Mouse (Mus musculus) cerebellum, adult 8-10 months (tissue): ENCODE results near the gene Fcer1g.

Experiments
- DNase-seq: peaks from one replicate; pipeline ENCODE4 v3.0.0; 2022

Fcer1g gene

DNA sequence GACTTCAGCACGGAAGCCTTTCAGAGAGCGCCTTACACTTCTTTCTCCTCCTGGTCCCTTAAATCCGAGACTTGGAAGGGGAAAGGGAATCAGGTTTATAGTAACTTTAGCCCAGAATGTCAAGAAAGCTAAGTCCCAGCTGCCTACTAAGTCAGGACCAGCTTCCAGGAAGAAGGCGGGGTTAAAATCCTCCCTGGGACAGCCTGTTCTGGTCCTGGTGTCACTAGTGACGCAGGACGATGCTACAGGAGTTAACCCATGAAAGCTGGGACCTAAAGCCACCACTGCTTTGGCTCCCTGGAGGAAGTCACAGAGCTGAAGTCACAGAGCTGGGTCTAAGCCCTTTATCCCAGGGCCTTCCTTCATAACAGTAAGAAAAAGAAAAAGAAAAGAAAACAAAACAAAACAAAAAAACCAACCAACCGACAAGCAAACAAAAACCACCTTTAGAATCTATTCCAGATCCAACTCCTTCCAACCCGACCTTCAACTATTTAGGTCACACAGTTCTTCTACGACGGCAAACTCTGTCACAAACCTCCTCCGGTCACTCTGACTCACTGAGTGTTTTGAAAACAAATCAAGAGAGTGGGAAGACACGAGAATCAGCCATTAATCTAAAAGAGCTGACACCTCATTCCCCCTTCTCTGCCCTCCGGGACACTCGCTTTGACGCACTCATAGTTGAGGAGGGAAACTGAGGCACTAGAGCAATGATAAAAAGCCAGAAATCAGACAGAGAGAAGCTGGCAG lies 6.0 kb upstream of the Fcer1g start:
- no peak for DNase-seq

DNA sequence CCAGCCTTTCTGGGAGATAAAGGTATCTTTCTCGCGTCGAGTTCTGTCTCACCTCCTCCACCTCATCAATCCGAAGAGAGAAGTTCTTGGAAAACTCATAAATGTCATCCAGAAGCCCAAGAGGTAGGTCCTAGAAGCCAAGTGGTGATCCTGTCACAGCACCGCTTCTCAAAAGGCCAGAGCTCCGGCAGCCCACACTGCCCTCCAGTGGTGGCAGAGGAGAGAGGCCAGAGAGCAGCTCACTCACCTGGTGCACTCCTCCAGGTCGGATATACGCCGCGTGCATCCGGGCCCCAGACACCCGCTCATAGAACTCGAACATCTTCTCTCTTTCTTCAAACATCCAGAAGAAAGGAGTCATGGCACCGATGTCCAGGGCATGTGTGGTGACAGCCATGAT lies 4.3 kb upstream of the Fcer1g start:
- no peak for DNase-seq

DNA sequence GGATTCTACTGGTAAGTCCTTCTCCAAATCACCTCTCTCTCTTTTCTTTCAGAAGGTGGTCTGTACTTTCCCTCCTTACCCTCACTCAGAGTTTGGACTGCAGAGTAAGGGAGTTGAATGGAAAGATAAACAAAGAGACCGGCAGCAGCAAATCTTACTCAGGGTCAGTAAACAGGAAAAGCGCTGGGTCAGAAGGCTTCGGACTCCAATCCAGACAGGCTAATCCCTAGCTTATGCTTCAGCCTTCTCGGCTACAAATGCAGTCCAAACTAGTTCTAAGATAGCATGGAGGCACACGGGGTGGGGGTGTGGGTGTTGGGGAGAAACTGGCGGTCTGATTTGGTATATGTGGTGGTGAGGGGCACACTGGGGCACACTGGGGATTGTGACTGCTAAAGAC lies 3.3 kb upstream of the Fcer1g start:
- DNase-seq: no peak

DNA sequence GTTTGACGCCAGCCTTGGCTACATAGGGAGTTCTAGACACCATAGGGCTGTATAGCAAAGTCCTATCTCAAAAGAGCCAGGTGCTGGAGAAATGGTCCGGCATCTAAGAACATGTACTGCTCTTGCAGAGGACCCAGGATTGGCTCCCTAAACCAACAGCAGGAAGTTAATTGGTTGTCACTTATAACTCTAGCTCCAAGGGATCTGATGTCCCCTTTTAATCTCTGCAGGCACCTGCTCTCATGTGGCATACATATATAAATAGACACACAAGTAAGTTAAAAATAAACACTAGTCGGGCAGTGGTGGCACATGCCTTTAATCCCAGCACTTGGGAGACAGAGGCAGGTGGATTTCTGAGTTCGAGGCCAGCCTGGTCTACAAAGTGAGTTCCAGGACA lies 1.6 kb upstream of the Fcer1g start:
- no peak for DNase-seq

DNA sequence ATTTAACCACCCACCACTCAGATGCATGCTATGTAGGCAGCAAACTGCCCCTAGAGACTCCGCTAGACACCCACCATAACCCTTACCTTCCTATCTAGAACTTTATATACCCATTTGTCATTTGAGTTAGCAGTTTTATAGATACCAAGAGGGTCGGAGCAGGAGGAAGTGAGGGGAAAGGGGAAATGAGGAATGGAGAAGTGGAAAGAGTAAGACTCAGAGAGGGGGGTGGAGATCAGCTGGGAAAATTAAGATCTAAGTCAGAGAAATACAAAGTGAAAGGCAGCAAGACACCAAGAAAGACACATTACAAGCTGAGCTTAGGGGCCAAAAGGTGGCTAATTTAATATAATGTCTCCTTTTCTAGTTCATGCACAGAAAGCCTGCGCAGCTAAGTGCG lies 373 bp upstream of the Fcer1g start:
- no peak for DNase-seq

DNA sequence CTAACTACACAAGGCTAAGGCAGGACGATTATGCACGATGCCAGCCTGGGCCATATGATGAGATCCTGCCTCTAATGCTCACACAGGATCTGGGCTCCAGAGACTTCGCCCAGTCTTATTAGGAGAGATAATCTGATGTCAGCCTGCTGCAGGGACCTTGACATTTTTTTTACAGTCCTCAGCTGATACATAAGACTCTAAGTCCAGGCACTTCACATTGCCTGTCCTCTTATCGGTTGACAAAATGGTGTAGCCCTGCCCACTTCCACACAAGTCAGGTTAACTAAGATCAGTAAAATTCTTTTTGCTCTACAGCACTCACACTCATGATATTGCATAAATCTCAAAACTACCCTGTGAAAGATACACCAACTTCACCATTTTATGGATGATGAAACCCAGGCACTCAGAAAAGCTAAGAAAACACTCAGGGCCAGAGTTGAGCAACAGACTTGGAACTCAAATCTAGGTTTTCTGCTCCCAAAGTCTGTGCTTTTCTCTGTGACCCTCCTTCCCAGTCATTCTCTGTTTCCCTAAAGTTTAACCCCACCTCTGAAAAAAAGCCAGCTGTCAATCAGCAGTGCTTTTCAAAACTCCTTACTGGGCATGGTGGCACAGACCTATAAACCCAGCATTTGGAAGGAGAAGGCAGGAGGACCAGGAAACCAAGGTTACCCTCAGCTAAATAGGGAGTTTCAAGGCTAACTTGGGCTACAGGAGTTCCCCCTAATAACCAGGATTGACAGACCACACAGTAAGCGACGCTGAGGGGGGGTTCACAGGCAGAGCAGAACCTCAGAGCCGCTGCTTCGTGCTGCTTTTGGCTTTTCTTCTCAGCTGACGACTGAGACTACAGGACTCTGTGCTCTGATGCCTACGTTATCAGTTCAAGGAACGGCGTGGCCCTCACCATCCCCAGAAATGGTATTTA lies 1.1 kb downstream of the Fcer1g start:
- DNase-seq: no peak

DNA sequence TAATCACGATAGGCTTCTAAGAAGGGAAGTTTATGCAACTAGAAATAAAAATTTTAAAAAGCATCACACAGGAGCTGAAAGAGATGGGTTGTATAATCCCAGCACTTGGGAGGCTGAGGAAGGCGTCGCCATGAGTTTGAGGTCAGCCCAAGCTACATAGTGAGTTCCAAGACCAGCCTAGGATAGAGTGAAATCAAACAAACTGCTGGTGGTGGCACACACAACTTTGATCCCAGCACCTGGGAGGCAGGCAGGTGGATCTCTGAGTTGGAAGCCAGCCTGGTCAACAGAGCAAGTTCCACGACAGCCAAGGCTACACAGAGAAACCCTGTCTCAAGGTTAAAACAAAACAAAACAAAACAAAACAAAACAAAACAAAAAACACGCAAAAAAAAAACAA lies 1.8 kb downstream of the Fcer1g start:
- DNase-seq: no peak

DNA sequence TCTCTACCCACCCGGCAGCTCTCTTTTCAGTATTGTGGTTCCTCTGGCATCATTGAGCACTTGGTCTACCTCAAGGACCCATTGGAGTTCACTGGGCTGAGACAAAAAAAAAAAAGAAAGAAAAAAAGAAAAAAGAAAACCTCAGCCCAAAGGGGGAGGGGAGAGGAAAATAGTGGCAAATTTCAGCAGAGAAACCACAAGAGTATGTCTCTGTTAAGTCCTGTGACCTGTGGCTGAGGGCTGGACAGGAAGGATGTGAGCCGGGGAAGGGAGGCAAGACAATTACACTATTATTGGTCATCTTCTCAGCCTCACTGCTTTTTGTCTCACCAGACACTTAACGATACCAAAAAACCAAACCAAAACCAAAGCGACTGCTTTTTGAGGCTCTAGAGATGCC lies 2.3 kb downstream of the Fcer1g start:
- no peak for DNase-seq

DNA sequence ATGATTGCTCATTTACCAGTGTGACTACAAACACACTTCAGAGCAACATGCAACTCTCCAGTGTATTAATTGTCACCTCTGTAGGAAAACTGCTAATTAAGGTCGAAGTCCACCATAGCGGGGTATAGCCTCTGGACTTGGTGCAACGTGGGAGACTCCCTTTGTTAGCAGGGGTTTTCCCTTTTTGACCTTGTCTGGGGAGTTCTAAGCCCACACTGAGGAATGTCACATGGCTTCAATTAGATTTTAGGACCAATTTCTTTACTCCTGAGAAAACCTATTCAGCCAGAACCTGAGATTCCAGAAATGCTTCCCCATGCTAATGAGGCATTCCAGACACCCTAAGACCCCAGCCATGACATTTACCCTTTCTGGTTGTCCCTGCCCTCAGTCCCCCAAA lies 4.0 kb downstream of the Fcer1g start:
- DNase-seq: no peak

DNA sequence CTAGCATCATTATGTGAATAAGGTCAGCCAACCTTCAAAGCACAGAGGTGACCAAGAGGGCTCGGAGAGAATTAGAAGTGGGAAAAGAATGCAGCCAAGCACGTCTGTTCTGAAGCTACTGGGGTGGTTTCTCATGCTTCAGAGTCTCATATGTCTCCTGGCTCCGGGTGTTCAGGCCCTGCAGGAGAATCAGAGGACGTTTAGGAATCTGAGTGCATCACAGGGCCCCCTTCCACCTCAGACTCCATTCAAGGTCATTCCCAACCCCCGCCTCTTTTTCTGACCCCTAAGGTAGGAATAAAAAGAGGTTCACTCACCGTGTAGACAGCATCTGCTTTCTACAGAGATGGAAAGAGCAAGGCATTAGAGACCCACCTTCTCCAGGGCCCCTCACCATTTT lies 4.4 kb downstream of the Fcer1g start:
- DNase-seq: no peak

DNA sequence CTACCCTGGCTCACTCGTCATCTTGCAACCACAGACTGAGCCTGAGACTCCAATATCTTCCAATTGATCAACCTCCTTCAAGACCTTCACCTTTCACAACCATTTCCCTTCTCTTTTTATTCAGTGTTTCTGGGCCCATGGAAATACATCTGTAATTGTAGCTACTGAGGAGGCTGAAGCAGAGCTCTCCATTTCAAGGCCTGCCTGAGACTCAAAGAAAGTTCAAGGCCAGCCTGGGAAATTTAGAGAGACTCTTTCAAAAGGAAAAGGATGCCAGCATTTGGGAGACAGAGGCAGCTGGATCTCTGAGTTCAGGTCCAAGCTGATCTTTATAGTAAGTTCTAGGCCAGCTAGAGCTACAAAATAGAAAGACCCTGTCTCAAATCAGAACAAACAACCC lies 6.3 kb downstream of the Fcer1g start:
- no peak for DNase-seq

DNA sequence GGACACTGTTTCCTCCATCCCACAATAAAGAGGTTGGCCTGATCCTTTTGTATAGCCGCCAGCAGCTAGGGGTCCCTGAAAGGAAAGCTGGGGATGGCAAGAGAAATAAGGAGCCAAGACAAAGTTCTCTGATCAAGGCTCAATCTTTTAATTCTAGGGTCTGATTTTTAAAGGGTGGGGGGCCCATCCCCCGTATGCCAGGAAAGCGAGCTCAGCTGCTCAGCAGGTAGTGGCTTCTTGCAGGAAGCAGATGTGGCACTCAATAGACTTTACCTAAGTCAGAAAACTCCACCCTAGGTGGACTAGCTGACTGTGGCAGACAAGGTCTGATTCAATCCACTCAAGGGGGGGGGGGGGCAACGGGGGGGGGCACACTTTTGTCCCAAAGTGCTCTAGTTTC lies 7.4 kb downstream of the Fcer1g start:
- DNase-seq: no peak

DNA sequence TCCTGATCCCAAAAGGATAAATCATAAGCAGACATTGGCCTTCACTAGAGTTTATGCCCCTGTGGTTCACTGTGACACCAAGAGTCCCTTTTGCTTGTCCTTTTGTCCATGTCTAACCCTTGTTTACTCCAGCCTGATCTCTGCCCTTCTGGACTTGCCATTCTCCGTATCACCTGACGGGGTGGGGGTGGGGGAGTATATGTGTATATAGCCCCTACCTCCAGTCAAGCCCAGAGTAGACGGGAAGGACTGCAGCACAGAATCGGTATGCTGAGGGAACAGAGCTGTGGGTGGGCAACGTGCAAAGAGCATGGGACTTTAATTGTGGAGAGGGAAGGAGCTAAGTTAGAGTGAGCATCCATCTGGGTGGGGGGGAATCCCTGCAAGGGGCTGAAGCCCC lies 9.3 kb downstream of the Fcer1g start, which contains the start of gene Apoa2:
Gene Apoa2, plus strand, starts transcription at position 198 of the 400 bp plus-strand sequence.
- DNase-seq: no peak

DNA sequence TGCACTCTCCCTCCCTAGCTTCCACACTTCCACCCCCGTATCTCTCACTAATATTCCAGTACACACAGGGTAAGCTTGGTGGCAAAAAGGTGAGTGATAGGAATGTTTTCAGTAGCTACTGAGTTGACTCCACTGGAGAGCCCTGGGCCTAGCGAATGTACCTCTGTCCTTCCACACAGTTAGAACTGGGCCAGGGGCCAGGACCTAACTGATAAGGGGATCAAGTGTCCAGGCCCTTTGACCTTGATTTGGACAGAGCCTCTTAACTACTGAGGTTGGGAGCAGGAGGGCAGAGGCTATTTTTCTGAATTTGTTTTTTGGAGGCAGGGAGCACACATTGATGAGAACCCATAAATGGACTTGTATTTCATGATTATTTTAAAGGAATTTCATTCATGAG lies 10.4 kb downstream of the Fcer1g start:
- no peak for DNase-seq

DNA sequence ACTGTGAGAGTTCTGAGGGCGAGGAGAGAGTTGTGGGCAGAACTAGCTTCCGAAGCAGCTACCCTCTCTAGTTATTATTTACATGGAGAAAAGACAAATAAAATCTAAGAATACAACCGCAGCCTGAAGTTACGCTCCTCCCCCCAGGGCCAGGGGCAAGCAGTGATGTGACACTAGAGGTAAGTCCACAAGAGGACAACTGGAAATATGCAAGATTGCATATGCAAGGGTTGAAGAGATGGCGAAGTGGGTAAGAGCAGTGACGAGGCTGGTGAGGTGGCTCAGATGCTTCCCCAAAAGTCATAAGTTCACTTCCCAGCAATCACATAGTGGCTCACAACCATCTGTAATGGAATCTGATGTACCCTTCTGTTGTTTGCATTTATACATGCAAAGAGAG lies 11.0 kb downstream of the Fcer1g start:
- DNase-seq: no peak

DNA sequence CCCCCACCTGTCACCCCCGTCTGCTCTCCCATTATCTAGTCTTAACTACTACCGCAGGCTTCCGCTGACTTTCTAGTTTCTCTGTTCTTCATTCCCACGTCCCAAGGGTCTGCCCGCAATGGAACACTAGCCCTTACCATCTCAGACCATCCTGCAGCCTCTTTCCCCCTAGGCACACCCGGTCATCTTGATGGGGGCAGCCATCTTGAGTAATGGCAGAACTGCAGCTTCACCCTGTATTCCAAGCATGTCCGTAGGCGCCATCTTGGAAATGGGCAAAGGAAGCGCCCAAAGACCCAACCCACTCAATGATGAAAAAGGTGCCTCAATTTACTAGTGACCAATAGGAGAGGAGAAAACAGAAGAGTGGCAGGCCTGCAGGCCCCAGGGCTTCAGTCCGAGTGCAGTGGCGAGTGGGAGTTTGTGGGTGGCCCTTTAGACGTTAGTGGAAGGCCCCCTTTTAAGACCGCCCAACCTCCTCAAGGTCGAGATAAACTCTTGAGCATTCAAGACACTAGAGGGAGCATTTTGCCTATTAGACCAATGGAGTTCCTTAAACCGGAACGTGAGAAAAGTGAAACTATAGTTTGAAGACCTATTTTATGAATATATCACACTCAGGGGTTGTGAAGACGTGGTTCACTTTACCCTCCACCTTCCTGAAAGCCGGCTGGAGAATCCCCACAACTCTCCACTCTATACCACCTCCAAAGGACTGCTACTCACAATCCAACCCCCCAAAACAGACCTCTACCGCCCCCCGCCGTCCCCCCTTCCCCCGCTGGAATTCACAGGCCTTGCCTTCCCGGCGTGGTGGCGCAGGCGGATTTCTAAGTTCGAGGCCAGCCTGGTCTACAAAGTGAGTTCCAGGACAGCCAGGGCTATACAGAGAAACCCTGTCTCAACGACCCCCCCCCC lies 11.7 kb downstream of the Fcer1g start, which contains the start of gene Tomm40l:
Gene Tomm40l, minus strand, starts transcription at position 277 of the 918 bp plus-strand sequence.
- DNase-seq: peak; percentile 93

DNA sequence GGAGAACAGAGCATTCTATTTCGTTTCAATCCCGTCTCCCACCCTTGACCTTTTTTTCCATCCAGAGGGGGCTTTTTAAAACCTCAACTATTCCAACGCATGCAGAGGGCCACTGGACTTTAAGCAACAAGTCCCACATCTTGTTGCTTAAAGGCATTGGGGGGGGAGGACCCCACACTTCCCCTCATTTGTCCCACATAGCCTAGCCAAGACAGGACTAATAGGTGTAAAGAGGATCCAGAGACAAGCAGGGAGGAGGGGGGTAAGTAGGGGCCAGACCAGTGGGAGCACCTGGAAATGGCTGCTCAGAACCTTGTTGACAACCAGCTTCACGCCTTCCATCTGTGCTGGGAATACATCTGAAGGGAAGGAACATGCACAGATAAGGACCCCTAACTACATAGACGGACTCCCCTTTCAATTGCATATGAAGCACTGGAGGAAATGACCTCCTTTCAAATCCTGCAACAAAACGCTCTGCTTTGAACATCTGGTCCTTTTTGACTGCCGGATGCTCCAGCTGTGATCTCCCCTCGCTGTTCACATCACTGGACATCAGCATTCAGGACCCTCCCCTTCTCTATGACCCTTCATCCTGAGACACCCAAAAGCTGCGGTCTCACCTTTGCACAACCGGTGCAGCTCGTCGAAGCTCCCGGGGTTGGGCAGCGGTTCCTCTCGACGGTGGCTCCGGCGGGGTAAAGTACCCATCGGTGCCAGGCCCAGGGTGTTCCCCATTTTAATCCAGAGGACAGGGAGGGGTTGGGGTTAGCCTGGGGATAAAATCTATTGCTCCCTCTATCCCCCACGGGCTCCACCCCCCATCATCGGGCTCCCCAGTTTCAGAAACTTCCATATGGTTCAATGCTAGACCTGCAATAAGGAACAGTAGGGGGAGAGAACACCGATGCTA lies 12.6 kb downstream of the Fcer1g start:
- DNase-seq: no peak

DNA sequence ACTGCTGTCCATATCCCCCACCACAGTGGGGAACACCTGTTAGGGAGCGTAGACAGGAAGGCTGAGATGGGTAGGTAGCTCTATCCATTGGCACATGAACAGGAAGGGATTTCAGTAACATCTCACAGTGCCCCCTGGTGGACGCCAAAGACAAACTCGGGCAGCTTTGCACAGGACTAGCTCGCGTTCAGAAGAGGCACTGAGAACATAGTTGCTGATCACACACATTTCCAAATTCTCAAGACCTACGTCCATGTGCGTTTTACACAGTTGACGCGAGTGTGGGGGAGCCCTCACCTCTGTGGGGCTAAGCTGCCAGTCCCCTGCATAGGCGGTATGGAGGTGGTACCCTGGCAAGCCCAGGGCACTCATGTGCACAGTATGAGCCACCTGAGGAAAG lies 13.3 kb downstream of the Fcer1g start:
- DNase-seq: peak; percentile 86

DNA sequence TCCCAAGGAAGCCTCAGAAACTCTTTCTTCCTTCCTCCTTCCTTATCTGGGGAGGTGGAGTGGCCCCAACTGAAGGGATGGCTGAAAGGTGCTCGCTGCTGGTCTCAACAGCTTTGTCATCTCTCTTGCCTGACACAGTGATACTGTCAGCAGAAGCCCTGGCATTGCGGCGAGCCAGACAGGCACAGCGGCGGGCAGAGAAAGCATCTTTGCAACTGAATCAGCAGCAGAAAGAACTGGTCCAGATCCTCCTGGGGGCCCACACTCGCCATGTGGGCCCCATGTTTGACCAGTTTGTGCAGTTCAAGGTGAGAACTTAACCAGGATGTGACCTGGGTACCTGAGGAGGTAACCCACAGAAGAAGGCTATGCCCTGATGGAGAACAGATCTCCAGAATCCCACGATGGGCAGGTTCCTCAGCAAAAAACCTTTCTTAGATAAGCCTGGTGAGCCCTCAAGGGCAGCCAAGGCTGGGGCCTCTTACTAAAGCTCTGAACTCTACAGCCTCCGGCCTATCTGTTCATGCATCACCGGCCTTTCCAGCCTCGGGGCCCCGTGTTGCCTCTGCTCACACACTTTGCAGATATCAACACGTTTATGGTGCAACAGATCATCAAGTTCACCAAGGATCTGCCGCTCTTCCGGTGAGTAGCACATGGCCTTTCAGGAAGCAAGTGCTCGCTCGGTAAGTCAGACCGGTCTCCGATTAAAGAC lies 17.8 kb downstream of the Fcer1g start:
- no peak for DNase-seq

DNA sequence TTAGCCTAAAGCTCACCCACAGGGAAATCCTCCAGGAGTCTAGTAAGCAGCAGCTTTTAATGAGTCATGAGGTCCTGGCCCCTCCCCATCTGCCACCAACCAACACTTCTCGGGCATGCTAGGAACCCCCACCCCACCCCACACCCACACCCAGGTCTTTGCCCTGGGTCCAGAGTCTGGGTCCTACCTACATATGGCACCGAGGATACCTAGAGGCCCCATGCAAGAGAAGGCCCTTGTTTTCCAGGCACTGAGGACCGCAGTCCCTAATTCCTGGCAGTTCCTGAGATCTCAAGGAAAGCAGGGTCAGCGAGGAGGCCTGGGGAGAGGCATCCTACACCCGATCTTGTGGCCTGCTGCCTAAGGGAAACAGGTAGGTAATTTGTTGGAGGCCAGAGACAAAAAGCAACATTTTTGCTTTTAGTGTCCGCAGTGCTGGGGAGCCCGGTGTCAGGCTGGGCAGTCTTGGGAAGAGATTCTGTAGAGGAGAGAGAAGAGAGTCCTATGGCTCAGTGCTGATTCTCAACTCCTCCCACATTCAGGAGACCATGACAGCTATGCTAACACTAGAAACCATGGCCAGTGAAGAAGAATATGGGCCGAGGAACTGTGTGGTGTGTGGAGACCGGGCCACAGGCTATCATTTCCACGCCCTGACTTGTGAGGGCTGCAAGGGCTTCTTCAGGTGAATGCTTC lies 20.2 kb downstream of the Fcer1g start, which contains the start of gene Nr1i3:
Gene Nr1i3, plus strand, starts transcription at position 170 of the 696 bp plus-strand sequence.
- no peak for DNase-seq
